Mouse (Mus musculus): ENCODE measurements at regions not wholly inside any gene's neighbourhood (a gene's known extent, or its start where the extent isn't known, plus 50 kb on each side); places are given as distances from the start of the nearest gene placed in this dataset.

GRCm38 (mm10) chr3:51096545-51096944, 127.7 kb upstream of the Noct start:
- TF ChIP-seq MYOD1 (IDR thresholded peaks at IDR 0.05; ENCODE audit: control insufficient read depth, insufficient read length, low read depth), result no peak
- no peak for TF ChIP-seq USF1 (IDR thresholded peaks at IDR 0.05; ENCODE audit: low read depth)
- TF ChIP-seq CEBPB (IDR thresholded peaks at IDR 0.05; ENCODE audit: low read depth), result no peak
- no peak for TF ChIP-seq FOSL1 (IDR thresholded peaks at IDR 0.05; ENCODE audit: insufficient read depth, low read length, poor library complexity, severe bottlenecking)
- no peak for TF ChIP-seq CTCF (IDR thresholded peaks at IDR 0.05; ENCODE audit: control insufficient read depth, insufficient read depth, insufficient read length)
- no peak for TF ChIP-seq MAX (IDR thresholded peaks at IDR 0.05)
- no peak for TF ChIP-seq MYOG (IDR thresholded peaks at IDR 0.05; ENCODE audit: control insufficient read depth, extremely low read depth, insufficient read length)
